In the genomic region with DNA sequence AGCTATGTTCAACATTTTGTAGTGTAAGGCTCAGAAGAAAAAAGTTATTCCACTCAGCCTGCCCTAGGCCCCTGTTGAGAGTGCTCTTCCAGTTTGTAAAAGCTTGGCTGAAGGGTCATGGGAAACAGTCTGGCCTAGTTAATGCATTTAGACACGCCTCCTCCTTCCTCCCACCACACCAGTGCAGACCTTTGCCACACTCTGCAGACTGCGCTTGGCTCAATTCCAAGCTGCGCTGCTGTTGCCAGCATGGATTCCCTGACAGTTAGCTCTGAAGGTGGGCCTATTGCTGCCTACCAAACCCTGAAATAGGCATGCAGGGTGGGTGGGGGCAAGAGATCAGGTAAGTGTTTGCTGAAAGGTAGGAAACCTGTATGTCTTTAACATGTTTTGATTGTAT, we compare ENCODE assay signal across 13 mouse cellular contexts. TPM values are rescaled to one million over a fixed set of nuclear protein-coding genes. Genes with fewer than 3 reads are reported as not detected.
DNase-seq lines count a peak whose midpoint lies in the region; ATAC-seq and TF ChIP-seq lines count a peak whose summit lies in the region.
"Had no signal": no experiment of that assay in that cellular context is flagged by ENCODE, and none has a peak within 500 bp of the region (broad histone marks: within the 10 kb centered on the region; RNA-seq: fewer than 3 reads in every experiment).

No protein-coding gene starts in this region.

- no peak overlapping the region for H3K9ac ChIP-seq in kidney, embryonic 15.5 days
- H3K9ac ChIP-seq: liver, embryonic 14.5 days had no signal

- H3K4me2 ChIP-seq in kidney, embryonic 15.5 days: no peak overlapping the region
- H3K4me2 ChIP-seq: heart, embryonic 11.5 days had no signal

- no peak for TF ChIP-seq CTCF in kidney, adult 2 months (conservative IDR thresholded peaks at IDR 0.05; ENCODE audit: insufficient read depth, insufficient read length, low read depth, low read length)

- no peak; the same call in 1 of the 2 replicates for ATAC-seq in kidney, embryonic 15.5 days (replicated peaks; ENCODE audit: low FRiP score)
- ATAC-seq in CD4-positive, CD25-positive, alpha-beta regulatory T cell, adult 4 months: no peak
- ATAC-seq: intestine, postnatal 0 days had no signal

- H3K36me3 ChIP-seq in kidney, adult 2 months (ENCODE audit: control insufficient read depth, insufficient read depth, low read length): no peaks in the 10 kb centered on the region
- no peaks in the 10 kb centered on the region for H3K36me3 ChIP-seq in kidney, embryonic 15.5 days
- H3K36me3 ChIP-seq in embryonic facial prominence, embryonic 10.5 days (replicated peaks): no peaks in the 10 kb centered on the region

- WGBS in kidney, adult 2 months: 44% methylated on average over 3 of the region's 3 CpGs
- WGBS in kidney, embryonic 15.5 days: 57% methylated on average over 3 of the region's 3 CpGs
- 65% methylated on average over 3 of the region's 3 CpGs for WGBS in embryonic facial prominence, embryonic 10.5 days

- H3K4me1 ChIP-seq in kidney, adult 2 months (ENCODE audit: control insufficient read depth, insufficient read depth, low read length): no peaks in the 10 kb centered on the region
- H3K4me1 ChIP-seq in kidney, embryonic 15.5 days: peaks cover 9% of the 10 kb centered on the region; the same call in 1 of the 2 replicates
- peaks cover 11% of the 10 kb centered on the region; the same call in 1 of the 2 replicates for H3K4me1 ChIP-seq in embryonic facial prominence, embryonic 10.5 days

- DNase-seq in kidney, adult 2 months: peak; percentile 12
- peak; percentile 25 for DNase-seq in 416B (ENCODE audit: low read depth)
- DNase-seq in embryonic facial prominence, embryonic 10.5 days (ENCODE audit: low spot score): peak; percentile 11
- DNase-seq in lung, postnatal 10 days: peak; percentile 32
- no peak for DNase-seq in right cerebral cortex, postnatal 25 days
- DNase-seq in heart, adult 18-20 months: no peak
- DNase-seq: adrenal gland, adult 8-10 months; thymus, postnatal 36 days had no signal

- no peak overlapping the region for H3K27ac ChIP-seq in kidney, adult 2 months (ENCODE audit: insufficient read depth, low read depth, low read length)
- no peak overlapping the region for H3K27ac ChIP-seq in kidney, embryonic 15.5 days
- no peak overlapping the region for H3K27ac ChIP-seq in embryonic facial prominence, embryonic 10.5 days (replicated peaks)
- H3K27ac ChIP-seq: liver, embryonic 14.5 days had no signal

- H3K27me3 ChIP-seq in kidney, adult 2 months (replicated peaks; ENCODE audit: control insufficient read depth, insufficient read depth, low read length): no peaks in the 10 kb centered on the region
- no peaks in the 10 kb centered on the region for H3K27me3 ChIP-seq in kidney, embryonic 15.5 days
- H3K27me3 ChIP-seq in embryonic facial prominence, embryonic 10.5 days (replicated peaks; ENCODE audit: low read depth, poor library complexity, severe bottlenecking): no peaks in the 10 kb centered on the region

- no peak overlapping the region for H3K4me3 ChIP-seq in kidney, adult 2 months (ENCODE audit: insufficient read depth, low read depth, low read length)
- H3K4me3 ChIP-seq in kidney, embryonic 15.5 days (replicated peaks): no peak overlapping the region
- H3K4me3 ChIP-seq in embryonic facial prominence, embryonic 10.5 days: no peak overlapping the region

- no peaks in the 10 kb centered on the region for H3K9me3 ChIP-seq in kidney, embryonic 15.5 days (replicated peaks)
- no peaks in the 10 kb centered on the region for H3K9me3 ChIP-seq in embryonic facial prominence, embryonic 10.5 days

- no peak for TF ChIP-seq POLR2A in kidney, adult 2 months (IDR thresholded peaks at IDR 0.05; ENCODE audit: low read depth, low read length)

RNA-seq across cellular contexts. Expression of gene Atg7, which starts 9.3 kb away (rescaled TPM):
- 20.1 and 20.6 TPM in 2 replicates for polyA plus RNA-seq in kidney, adult 2 months (2012; rRNA removed)
- 21.3 and 23.4 TPM in 2 replicates for polyA plus RNA-seq in kidney, embryonic 15.5 days (2015; fragmentation: Nextera tagmentation; extraction: Ambion mirVana)
- polyA plus RNA-seq in embryonic facial prominence, embryonic 10.5 days (2016; fragmentation: Nextera tagmentation; extraction: Ambion mirVana): 19.7 TPM in 2 replicates
- 10 to 100 TPM; 26.4 to 41.8 TPM for polyA plus RNA-seq in CD4-positive, CD25-positive, alpha-beta regulatory T cell, adult 4 months (2017; shearing (Covaris generic))
- 10 to 100 TPM; 11.0 to 13.2 TPM for total RNA-seq in heart, adult 18-20 months (2021)

Comparison
In these comparisons a context has a peak if more than half of its experiments do, and no peak if none do; other contexts are left out.
1. DNase-seq: peak in kidney, adult 2 months (single experiment), 416B (single experiment), embryonic facial prominence, embryonic 10.5 days (single experiment) and lung, postnatal 10 days (single experiment); none in right cerebral cortex, postnatal 25 days (single experiment) and heart, adult 18-20 months (0 of 2).